Mouse (Mus musculus): ENCODE measurements around the gene Rabggta.

Gene Rabggta

GRCm38 (mm10) chr14:55681160-55682117 is 40.6 kb downstream of the Rabggta start, which contains the start of gene Tinf2:
Tinf2 (minus strand) TSS chr14:55681820.
- DNase-seq: peak; percentile 99

GRCm38 (mm10) chr14:55677615-55678014 is 44.4 kb downstream of the Rabggta start:
- peak; percentile 89 for DNase-seq

GRCm38 (mm10) chr14:55672741-55673060 is 49.4 kb downstream of the Rabggta start:
- no peak for DNase-seq

GRCm38 (mm10) chr14:55671833-55672740 is 50.0 kb downstream of the Rabggta start, which contains the start of the genes Gmpr2 and Nedd8:
Gmpr2 (plus strand) TSS chr14:55671941.
Nedd8 (minus strand) TSS chr14:55672124.
- peak; percentile 99 for DNase-seq

GRCm38 (mm10) chr14:55671486-55671832 is 50.6 kb downstream of the Rabggta start:
- no peak for DNase-seq

Measured in heart, adult 11 months (tissue).